Mouse (Mus musculus) G1E (cell line): ENCODE data around the gene Coro2a. TPM values are rescaled to one million over a fixed set of nuclear protein-coding genes. Genes with fewer than 3 reads are reported as not detected.

Experiments
- ATAC-seq: 2 replicates; pipeline ENCODE4 v1.8.0; 2016; ENCODE audit warnings: mild to moderate bottlenecking; ENCODE audit not compliant: insufficient number of reproducible peaks, poor library complexity, low FRiP score, severe bottlenecking; ENCODE audit errors: extremely low read depth
- DNase-seq: peaks from one replicate; pipeline ENCODE4 v3.0.0; 2012; ENCODE audit warnings: low spot score
- H3K27me3 ChIP-seq: 2 replicates; pipeline ENCODE4 v1.6.1; 2012; ENCODE audit warnings: mild to moderate bottlenecking, low read length, inconsistent platforms; ENCODE audit not compliant: insufficient read depth
- H3K36me3 ChIP-seq: replicated peaks from 2 replicates; pipeline ENCODE3; 2012; ENCODE audit warnings: mild to moderate bottlenecking, inconsistent platforms
- H3K4me1 ChIP-seq: 2 replicates; pipeline ENCODE4 v1.6.1; 2012; ENCODE audit warnings: low read depth, low read length, inconsistent platforms, mixed read lengths; ENCODE audit not compliant: insufficient read depth
- H3K4me3 ChIP-seq: 2 replicates; pipeline ENCODE4 v1.5.1; 2012; ENCODE audit warnings: low read depth, mild to moderate bottlenecking, inconsistent platforms, low read length, moderate library complexity, mixed read lengths
- H3K9me3 ChIP-seq: replicated peaks from 2 replicates; pipeline ENCODE4 v1.6.1; 2012; ENCODE audit warnings: inconsistent platforms
- CTCF ChIP-seq: IDR thresholded peaks from 2 replicates; pipeline ENCODE4 v1.5.1; 2012; ENCODE audit warnings: low read depth, low read length, inconsistent platforms, mixed read lengths
- GATA1 ChIP-seq: IDR thresholded peaks from 2 replicates; pipeline ENCODE4 v1.6.1; 2012; ENCODE audit warnings: borderline replicate concordance, low read length, inconsistent platforms, mixed read lengths
- GATA2 ChIP-seq: IDR thresholded peaks from 2 replicates; pipeline ENCODE4 v1.6.1; 2012; ENCODE audit warnings: low read depth, low read length, inconsistent platforms, borderline replicate concordance
- POLR2AphosphoS5 ChIP-seq: IDR thresholded peaks from 2 replicates; pipeline ENCODE4 v1.6.1; 2012; ENCODE audit warnings: low read depth, low read length, inconsistent platforms; ENCODE audit not compliant: insufficient replicate concordance
- TAL1 ChIP-seq: conservative IDR thresholded peaks from 2 replicates; pipeline ENCODE4 v1.6.1; 2012; ENCODE audit warnings: low read depth, low read length, inconsistent platforms, mixed read lengths
- polyA plus RNA-seq: library from polyadenylated mRNA; stranded (reverse); fragments of >175 nt; gene quantifications from 2 replicates; pipeline ENCODE4 v1.2.3, GENCODE M21; 2012
- total RNA-seq, 2 experiments: library from RNA; stranded (forward) in 1 of 2; stranded (reverse) in 1 of 2; fragments of 200-1000 nt in 1 of 2; fragments of >200 nt in 1 of 2; fragmentation: Nextera tagmentation in 1 of 2; gene quantifications; 2 replicates each; pipeline ENCODE4 v1.2.3; 2014 to 2017

The Coro2a gene
- total and polyA plus RNA-seq, 3 experiments = 79.5 to 501 (median 158) TPM

GRCm38 (mm10) chr4:46533934-46534720, 67.9 kb downstream of the Coro2a start:
- no peak for DNase-seq
- no peaks in the 10 kb centered on the region for H3K27me3 ChIP-seq
- peaks cover 69% of the 10 kb centered on the region for H3K4me1 ChIP-seq
- H3K9me3 ChIP-seq = no peaks in the 10 kb centered on the region
- no peak for ATAC-seq
- TF ChIP-seq GATA2 = no peak
- no peak for TF ChIP-seq CTCF
- TF ChIP-seq POLR2AphosphoS5 = no peak
- no peak for TF ChIP-seq GATA1
- TF ChIP-seq TAL1 = no peak
- H3K4me3 ChIP-seq = peak overlapping the region; percentile 67
- peaks cover 74% of the 10 kb centered on the region for H3K36me3 ChIP-seq

DNA sequence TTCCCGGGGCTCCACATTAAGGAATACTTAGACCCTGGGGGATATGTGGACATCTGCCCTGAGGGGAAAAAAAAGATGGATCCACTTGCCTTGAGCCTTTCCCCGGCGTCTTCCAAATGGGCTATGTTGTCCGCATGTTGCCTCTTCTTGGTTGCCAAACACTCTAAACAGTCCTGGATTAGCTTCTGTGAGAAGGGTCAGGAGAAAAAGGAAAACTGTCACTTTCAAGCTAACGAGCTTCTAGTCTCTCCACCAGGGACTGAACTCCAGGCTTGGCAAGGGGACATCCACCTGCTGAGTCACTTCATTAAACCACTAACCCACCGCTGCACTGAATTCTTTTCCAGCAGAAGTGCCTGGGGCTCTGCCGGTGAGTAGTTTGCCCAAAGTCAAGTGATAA, 69.1 kb downstream of the Coro2a start:
- TF ChIP-seq CTCF (no peak), GATA2 (no peak), GATA1 (no peak), POLR2AphosphoS5 (no peak), TAL1 (no peak)
- ATAC-seq = no peak
- Histone ChIP-seq H3K4me3 (peak overlapping the region; percentile 34; the same call in 1 of the 2 replicates), H3K4me1 (peaks cover 73% of the 10 kb centered on the region), H3K27me3 (no peaks in the 10 kb centered on the region), H3K9me3 (no peaks in the 10 kb centered on the region), H3K36me3 (peaks cover 72% of the 10 kb centered on the region)
- no peak for DNase-seq

DNA sequence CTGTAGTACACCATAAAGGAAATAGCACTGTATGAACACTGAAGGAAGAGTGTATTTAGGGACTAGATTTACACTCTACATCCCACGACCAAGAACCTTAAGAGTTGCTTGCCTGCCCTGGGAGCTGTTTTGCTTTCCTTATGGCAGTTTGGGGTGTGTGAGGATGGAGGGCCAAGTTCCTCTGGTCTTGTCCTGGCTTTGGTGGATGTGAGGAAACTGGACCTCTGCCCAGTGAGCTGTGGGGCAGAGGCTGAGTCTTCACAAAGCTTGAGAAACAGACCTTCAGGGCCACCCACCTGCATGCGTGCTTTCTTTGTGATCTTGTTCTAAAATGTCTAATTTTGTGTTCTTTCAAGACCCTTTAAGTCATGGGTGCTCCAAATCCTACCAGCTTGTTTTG, 69.5 kb downstream of the Coro2a start:
- Histone ChIP-seq H3K4me3 (no peak overlapping the region), H3K9me3 (no peaks in the 10 kb centered on the region), H3K27me3 (no peaks in the 10 kb centered on the region), H3K36me3 (peaks cover 68% of the 10 kb centered on the region), H3K4me1 (peaks cover 72% of the 10 kb centered on the region)
- TF ChIP-seq GATA1 (no peak), TAL1 (no peak), GATA2 (no peak), POLR2AphosphoS5 (no peak)
- ATAC-seq (no peak), DNase-seq (no peak)

- Histone ChIP-seq H3K4me3 (no peak overlapping the region), H3K27me3 (no peaks in the 10 kb centered on the region), H3K36me3 (peaks cover 64% of the 10 kb centered on the region), H3K9me3 (no peaks in the 10 kb centered on the region), H3K4me1 (peaks cover 72% of the 10 kb centered on the region)
- DNase-seq (no peak), ATAC-seq (no peak)
- TF ChIP-seq TAL1 (no peak), CTCF (no peak), GATA2 (no peak), GATA1 (no peak), POLR2AphosphoS5 (no peak)
Measured at GRCm38 (mm10) chr4:46529722-46530121, 72.3 kb downstream of the Coro2a start.

GRCm38 (mm10) chr4:46527558-46527926, 74.5 kb downstream of the Coro2a start:
- peaks cover 68% of the 10 kb centered on the region for H3K36me3 ChIP-seq
- TF ChIP-seq POLR2AphosphoS5 (no peak), GATA2 (no peak), GATA1 (no peak), CTCF (no peak), TAL1 (no peak)
- peaks cover 64% of the 10 kb centered on the region for H3K4me1 ChIP-seq
- no peaks in the 10 kb centered on the region for H3K27me3 ChIP-seq
- peak; percentile 77 for ATAC-seq
- DNase-seq = peak; percentile 66
- H3K9me3 ChIP-seq = peaks cover 5% of the 10 kb centered on the region
- peak overlapping the region; percentile 70 for H3K4me3 ChIP-seq

DNA sequence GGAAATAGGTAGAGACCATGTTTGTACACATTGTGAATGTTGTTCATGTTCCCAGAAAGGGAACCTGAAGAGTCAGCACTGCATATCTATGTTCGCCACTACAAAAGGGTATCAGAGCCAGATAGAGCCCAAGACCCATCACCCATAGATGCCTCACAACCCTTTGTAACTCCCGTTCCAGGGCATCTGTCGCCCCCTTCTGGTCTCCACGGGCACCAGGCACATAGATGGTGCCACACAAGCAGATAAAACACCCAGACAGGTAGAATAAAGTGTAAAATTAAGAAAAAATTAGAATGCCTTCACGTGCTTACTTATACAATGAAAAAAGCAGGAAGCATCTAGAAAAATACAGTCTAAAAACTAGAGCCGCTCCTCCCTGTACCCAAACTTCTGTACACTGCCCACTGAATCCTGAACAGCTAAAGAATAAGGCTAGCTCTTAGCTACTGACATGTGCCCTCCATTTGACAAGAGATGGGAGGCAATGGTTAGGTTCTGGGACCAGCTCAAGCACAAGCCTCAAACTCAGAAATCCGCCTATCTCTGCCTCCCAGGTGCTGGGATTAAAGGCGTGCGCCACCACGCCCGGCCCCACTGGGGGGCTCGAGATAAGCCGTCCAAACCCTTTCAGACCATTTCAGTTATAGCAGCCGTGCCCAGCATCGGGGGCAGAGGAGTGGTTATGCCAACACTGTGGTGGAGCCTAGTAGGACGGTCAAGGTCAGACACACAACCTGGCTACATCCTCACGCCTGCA, 75.0 kb downstream of the Coro2a start:
- H3K9me3 ChIP-seq = peaks cover 7% of the 10 kb centered on the region
- peak overlapping the region; percentile 70 for H3K4me3 ChIP-seq
- H3K4me1 ChIP-seq = peaks cover 61% of the 10 kb centered on the region
- ATAC-seq = peak; percentile 69
- no peaks in the 10 kb centered on the region for H3K27me3 ChIP-seq
- peak; percentile 34 for DNase-seq
- H3K36me3 ChIP-seq = peaks cover 69% of the 10 kb centered on the region
- TF ChIP-seq TAL1 (peak; percentile 88), CTCF (peak; percentile 34; the same call in 1 of the 2 replicates), GATA1 (no peak), POLR2AphosphoS5 (no peak)
